ENCODE assay signal across 22 mouse cellular contexts in the genomic region with DNA sequence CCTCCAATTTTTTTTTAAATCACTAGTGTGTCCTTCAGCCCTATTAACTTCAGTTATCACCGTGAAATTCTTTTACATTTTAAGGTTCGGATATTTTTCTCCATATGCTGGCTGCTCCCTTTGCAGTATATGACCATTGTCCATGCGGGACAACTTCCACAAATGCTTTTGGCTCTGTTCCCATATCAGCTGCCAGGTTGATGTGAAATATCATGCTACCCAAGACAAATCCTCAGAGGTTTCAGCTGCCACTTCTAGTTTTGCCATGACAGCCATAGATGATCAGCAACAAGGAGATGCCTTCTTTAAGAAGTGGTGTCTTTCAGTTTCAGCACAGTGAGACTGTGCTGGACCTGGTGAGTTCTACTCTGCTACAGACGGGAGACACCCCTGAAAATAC.
A peak's percentile ranks its signal among the peaks of the same experiment; 100 is the strongest.
DNase-seq lines count a peak whose midpoint lies in the region; ATAC-seq and TF ChIP-seq lines count a peak whose summit lies in the region.
"Had no signal": no experiment of that assay in that cellular context is flagged by ENCODE, and none has a peak within 500 bp of the region (broad histone marks: within the 10 kb centered on the region; RNA-seq: fewer than 3 reads in every experiment).

No protein-coding gene starts in this region.

- no peak for ATAC-seq in embryonic facial prominence, embryonic 15.5 days (ENCODE audit: insufficient number of reproducible peaks, low FRiP score, low TSS enrichment, low read depth)
- ATAC-seq in limb, embryonic 14.5 days (ENCODE audit: low FRiP score, low read depth), result peak; percentile 58; the same call in 1 of the 2 replicates
- ATAC-seq: CD4-positive, CD25-positive, alpha-beta regulatory T cell, adult 4 months; forebrain, embryonic 14.5 days; forebrain, postnatal 0 days; hindbrain, postnatal 0 days; inflammation-experienced regulatory T-cells, adult 6 months; intestine, embryonic 16.5 days had no signal

- no peaks in the 10 kb centered on the region for H3K36me3 ChIP-seq in embryonic facial prominence, embryonic 15.5 days
- H3K36me3 ChIP-seq in limb, embryonic 14.5 days (ENCODE audit: control insufficient read depth, insufficient read depth, low read length), result no peaks in the 10 kb centered on the region
- H3K36me3 ChIP-seq: embryonic facial prominence, embryonic 13.5 days had no signal

- intact Hi-C loops in left cerebral cortex, postnatal 4 days (cut with DNase I), result no loop called here
- intact Hi-C loops in left cerebral cortex, postnatal 36 days (cut with DNase I), result no loop called here

- H3K27ac ChIP-seq in embryonic facial prominence, embryonic 15.5 days (replicated peaks), result peak overlapping the region; percentile 39; the same call in 1 of the 2 replicates
- H3K27ac ChIP-seq in limb, embryonic 14.5 days (replicated peaks; ENCODE audit: low read depth, low read length), result no peak overlapping the region
- H3K27ac ChIP-seq: embryonic facial prominence, embryonic 13.5 days; gastrocnemius, adult 2 months; hindbrain, embryonic 14.5 days; hindbrain, postnatal 0 days had no signal

- H3K4me3 ChIP-seq in embryonic facial prominence, embryonic 15.5 days (replicated peaks), result no peak overlapping the region
- no peak overlapping the region for H3K4me3 ChIP-seq in limb, embryonic 14.5 days (replicated peaks; ENCODE audit: low read length)
- H3K4me3 ChIP-seq: embryonic facial prominence, embryonic 13.5 days; gastrocnemius, adult 2 months had no signal

- peak; percentile 5 to 10 for DNase-seq in cerebellum, postnatal 14 days
- no peak for DNase-seq in cerebellum, postnatal 36 days
- DNase-seq in left cerebral cortex, postnatal 4 days, result peak; percentile 4
- DNase-seq in left cerebral cortex, postnatal 36 days (ENCODE audit: low spot score in 2 of 2), result no peak
- DNase-seq in limb, embryonic 14.5 days (ENCODE audit: low spot score), result peak; percentile 26
- DNase-seq: adrenal gland, adult 2 months; adrenal gland, postnatal 36 days; cerebellum, adult 2 months; cerebellum, adult 9-11 months; forebrain, postnatal 0 days; gastrocnemius, adult 2 months; gastrocnemius, postnatal 14 days; heart, adult 11 months had no signal

- H3K4me2 ChIP-seq in embryonic facial prominence, embryonic 15.5 days (replicated peaks), result no peak overlapping the region
- H3K4me2 ChIP-seq in limb, embryonic 14.5 days (replicated peaks; ENCODE audit: low read depth, low read length, severe bottlenecking), result no peak overlapping the region
- H3K4me2 ChIP-seq: embryonic facial prominence, embryonic 13.5 days; heart, embryonic 11.5 days; hindbrain, embryonic 14.5 days had no signal

- H3K27me3 ChIP-seq in embryonic facial prominence, embryonic 15.5 days, result no peaks in the 10 kb centered on the region
- H3K27me3 ChIP-seq in limb, embryonic 14.5 days (ENCODE audit: control insufficient read depth, insufficient read depth, low read length), result no peaks in the 10 kb centered on the region
- H3K27me3 ChIP-seq: embryonic facial prominence, embryonic 13.5 days had no signal

- no peak for TF ChIP-seq POLR2A in limb, embryonic 14.5 days (IDR thresholded peaks at IDR 0.05; ENCODE audit: borderline replicate concordance, extremely low read depth, insufficient read depth, insufficient read length)

- no peak overlapping the region for H3K9ac ChIP-seq in embryonic facial prominence, embryonic 15.5 days
- H3K9ac ChIP-seq in limb, embryonic 14.5 days (ENCODE audit: low read depth, low read length, severe bottlenecking), result no peak overlapping the region
- H3K9ac ChIP-seq: embryonic facial prominence, embryonic 13.5 days; forebrain, postnatal 0 days; hindbrain, embryonic 14.5 days had no signal

- 60% methylated on average over 4 of the region's 4 CpGs for WGBS in embryonic facial prominence, embryonic 15.5 days
- 75% methylated on average over 4 of the region's 4 CpGs for WGBS in limb, embryonic 14.5 days

- H3K4me1 ChIP-seq in embryonic facial prominence, embryonic 15.5 days, result no peaks in the 10 kb centered on the region
- no peaks in the 10 kb centered on the region for H3K4me1 ChIP-seq in limb, embryonic 14.5 days (ENCODE audit: control insufficient read depth, insufficient read depth, low read length)
- H3K4me1 ChIP-seq: embryonic facial prominence, embryonic 13.5 days had no signal

- no peaks in the 10 kb centered on the region for H3K9me3 ChIP-seq in embryonic facial prominence, embryonic 15.5 days (replicated peaks)
- no peaks in the 10 kb centered on the region for H3K9me3 ChIP-seq in limb, embryonic 14.5 days (ENCODE audit: control insufficient read depth, low read length)
- H3K9me3 ChIP-seq: embryonic facial prominence, embryonic 13.5 days had no signal

Comparison
In these comparisons a context has a peak if more than half of its experiments do, and no peak if none do; other contexts are left out.
1. DNase-seq: peak in cerebellum, postnatal 14 days (2 of 2), left cerebral cortex, postnatal 4 days (single experiment) and limb, embryonic 14.5 days (single experiment); none in cerebellum, postnatal 36 days (0 of 2) and left cerebral cortex, postnatal 36 days (0 of 2).